Mouse (Mus musculus) natural killer cell, adult 2 months (primary cell): Measurements from ENCODE around the gene BC017158.

Experiments used
- DNase-seq, 2 experiments: peaks; one replicate each; pipeline ENCODE4 v3.0.0; 2022; ENCODE audit warnings: low spot score in 2 of 2

The BC017158 gene

GRCm38 (mm10) chr7:128309216-128309615, 11.2 kb upstream of the BC017158 start:
- no peak for DNase-seq

- DNase-seq, result no peak
Measured at GRCm38 (mm10) chr7:128307851-128308250, 9.9 kb upstream of the BC017158 start.

- DNase-seq, result no peak
Measured at GRCm38 (mm10) chr7:128304907-128305306, 6.9 kb upstream of the BC017158 start.

GRCm38 (mm10) chr7:128304198-128304597, 6.2 kb upstream of the BC017158 start:
- no peak for DNase-seq

- DNase-seq, result no peak
Measured at GRCm38 (mm10) chr7:128302151-128302550, 4.2 kb upstream of the BC017158 start.

GRCm38 (mm10) chr7:128300952-128301351, 3.0 kb upstream of the BC017158 start:
- no peak for DNase-seq

- DNase-seq, result no peak
Measured at GRCm38 (mm10) chr7:128298481-128299342, 742 bp upstream of the BC017158 start.

- DNase-seq, result no peak
Measured at GRCm38 (mm10) chr7:128297291-128297616, 716 bp downstream of the BC017158 start.

- no peak for DNase-seq
Measured at GRCm38 (mm10) chr7:128296514-128296913, 1.5 kb downstream of the BC017158 start.

GRCm38 (mm10) chr7:128294785-128295184, 3.2 kb downstream of the BC017158 start:
- no peak for DNase-seq

- no peak for DNase-seq
Measured at GRCm38 (mm10) chr7:128288923-128289544, 8.9 kb downstream of the BC017158 start.

- DNase-seq, result no peak
Measured at GRCm38 (mm10) chr7:128285060-128285459, 12.9 kb downstream of the BC017158 start.

GRCm38 (mm10) chr7:128284047-128284446, 13.9 kb downstream of the BC017158 start:
- DNase-seq, result no peak

- DNase-seq, result no peak
Measured at GRCm38 (mm10) chr7:128282532-128283244, 15.3 kb downstream of the BC017158 start.

- no peak for DNase-seq
Measured at GRCm38 (mm10) chr7:128281765-128282164, 16.2 kb downstream of the BC017158 start.

GRCm38 (mm10) chr7:128279750-128280149, 18.2 kb downstream of the BC017158 start:
- no peak for DNase-seq

GRCm38 (mm10) chr7:128276051-128276450, 21.9 kb downstream of the BC017158 start:
- no peak for DNase-seq

- no peak for DNase-seq
Measured at GRCm38 (mm10) chr7:128271496-128271895, 26.5 kb downstream of the BC017158 start.

- DNase-seq, result no peak
Measured at GRCm38 (mm10) chr7:128270431-128270850, 27.5 kb downstream of the BC017158 start.

GRCm38 (mm10) chr7:128267813-128268212, 30.2 kb downstream of the BC017158 start:
- DNase-seq, result no peak

GRCm38 (mm10) chr7:128267391-128267790, 30.6 kb downstream of the BC017158 start:
- no peak for DNase-seq

GRCm38 (mm10) chr7:128266056-128266455, 31.9 kb downstream of the BC017158 start:
- no peak for DNase-seq

GRCm38 (mm10) chr7:128265411-128265810, 32.6 kb downstream of the BC017158 start, which contains the start of gene Slc5a2:
Slc5a2 (plus strand) TSS chr7:128265657.
- DNase-seq, result no peak
